Mouse (Mus musculus): Measurements from ENCODE around the gene Sdhc. TPM values are rescaled to one million over a fixed set of nuclear protein-coding genes. Genes with fewer than 3 reads are reported as not detected.
A peak's percentile ranks its signal among the peaks of the same experiment; 100 is the strongest.

The Sdhc gene
- 158 and 201 TPM in 2 replicates for polyA plus RNA-seq (2015; fragmentation: Nextera tagmentation; extraction: Ambion mirVana)

- DNase-seq (ENCODE audit: low spot score) = peak; percentile 95
These were observed at the start of gene Sdhc, which contains the start of gene Mpz for GRCm38 (mm10) chr1:171149974-171150760. Gene Sdhc, minus strand, starts transcription at chr1:171150603. Gene Mpz, plus strand, starts transcription at chr1:171150711.

GRCm38 (mm10) chr1:171199532-171199931 is 49.1 kb upstream of the Sdhc start:
- DNase-seq (ENCODE audit: low spot score) = no peak

GRCm38 (mm10) chr1:171195887-171196397 is 45.5 kb upstream of the Sdhc start, which contains the start of gene Pcp4l1:
Gene Pcp4l1, minus strand, starts transcription at chr1:171196268.
- DNase-seq (ENCODE audit: low spot score) = no peak

- no peak for DNase-seq (ENCODE audit: low spot score)
These were observed 44.8 kb upstream of the Sdhc start for GRCm38 (mm10) chr1:171195046-171195822.

DNA sequence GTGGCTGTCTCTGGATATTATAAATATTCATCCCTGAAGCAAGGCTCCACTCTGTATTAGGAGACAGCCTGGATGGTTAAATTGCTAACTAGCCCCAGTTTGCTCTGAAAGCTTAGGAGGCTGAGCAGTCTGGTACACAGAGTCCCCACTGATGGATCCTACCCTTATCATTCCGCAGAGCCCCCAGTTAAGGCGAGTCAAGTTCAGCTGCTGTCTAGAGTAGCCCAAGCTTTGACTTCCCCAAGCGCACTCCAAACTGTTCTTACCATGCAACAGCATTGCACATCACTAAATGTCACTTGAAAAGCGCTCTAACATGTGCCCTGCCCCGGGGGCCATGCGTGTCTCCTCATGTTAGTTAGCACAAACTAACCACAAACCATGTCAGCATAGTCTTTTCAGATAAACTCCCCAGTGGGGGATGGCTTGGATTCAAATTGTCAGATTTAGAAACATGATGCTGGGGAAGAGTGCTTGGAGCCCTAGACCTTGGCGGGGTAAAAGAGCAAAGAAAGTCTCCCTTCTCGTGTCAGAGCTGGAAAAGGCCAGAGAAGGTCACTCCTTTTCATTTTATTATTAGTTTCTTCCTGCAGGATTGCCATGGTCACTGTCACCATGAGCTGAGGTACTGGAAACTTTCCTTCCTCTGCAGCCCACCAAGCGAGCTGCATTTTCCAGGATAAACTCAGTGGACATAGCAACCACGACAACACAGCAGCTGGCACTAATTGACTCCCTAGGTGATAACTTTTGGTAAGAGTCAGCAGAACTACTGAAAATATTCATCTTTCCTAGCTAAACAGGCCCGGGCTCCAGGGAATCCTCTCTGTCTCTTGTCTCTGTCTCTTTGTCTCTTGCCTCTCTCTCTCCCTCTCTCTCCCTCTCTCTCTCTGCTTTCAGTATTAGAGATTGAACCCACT is 43.8 kb upstream of the Sdhc start:
- no peak for DNase-seq (ENCODE audit: low spot score)

GRCm38 (mm10) chr1:171193093-171193840 is 42.9 kb upstream of the Sdhc start:
- DNase-seq (ENCODE audit: low spot score) = no peak

DNA sequence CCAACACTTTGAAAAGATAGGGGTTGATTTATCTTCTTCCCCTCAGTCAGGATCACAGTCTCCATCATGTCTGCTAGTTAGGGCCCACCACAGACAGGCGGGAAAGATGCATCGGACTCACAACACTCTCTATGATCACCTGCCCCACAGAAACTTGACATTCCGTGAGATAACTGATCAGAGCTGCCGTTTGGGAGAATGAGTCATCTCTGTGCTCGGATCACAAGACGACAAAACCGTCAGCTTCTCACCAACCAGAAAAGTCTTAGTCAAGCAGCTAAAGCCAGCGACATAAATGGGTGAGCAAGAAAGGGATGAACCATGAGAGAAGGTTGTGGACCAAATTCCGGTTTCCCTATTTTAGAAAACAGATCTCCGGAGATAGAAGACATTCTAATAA is 41.9 kb upstream of the Sdhc start:
- DNase-seq (ENCODE audit: low spot score) = no peak

DNA sequence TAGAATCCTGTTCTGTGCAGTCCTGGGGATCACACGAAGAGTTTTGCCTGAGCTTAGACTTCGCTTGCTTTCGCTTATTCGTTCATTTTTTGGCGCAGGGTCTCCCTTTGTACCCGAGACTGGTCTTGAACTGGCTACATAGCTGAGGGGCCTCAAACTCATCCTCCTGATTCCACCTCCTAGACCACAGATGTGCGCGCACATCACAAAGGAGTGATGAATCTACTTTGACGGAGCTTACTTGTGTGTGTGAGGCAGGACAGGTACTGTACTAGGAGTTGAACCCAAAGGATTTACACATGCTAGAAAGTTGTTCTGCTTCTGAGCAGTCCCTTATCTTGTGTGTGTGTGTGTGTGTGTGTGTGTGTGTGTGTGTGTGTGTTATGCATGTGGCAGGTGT is 40.4 kb upstream of the Sdhc start:
- DNase-seq (ENCODE audit: low spot score) = no peak

DNA sequence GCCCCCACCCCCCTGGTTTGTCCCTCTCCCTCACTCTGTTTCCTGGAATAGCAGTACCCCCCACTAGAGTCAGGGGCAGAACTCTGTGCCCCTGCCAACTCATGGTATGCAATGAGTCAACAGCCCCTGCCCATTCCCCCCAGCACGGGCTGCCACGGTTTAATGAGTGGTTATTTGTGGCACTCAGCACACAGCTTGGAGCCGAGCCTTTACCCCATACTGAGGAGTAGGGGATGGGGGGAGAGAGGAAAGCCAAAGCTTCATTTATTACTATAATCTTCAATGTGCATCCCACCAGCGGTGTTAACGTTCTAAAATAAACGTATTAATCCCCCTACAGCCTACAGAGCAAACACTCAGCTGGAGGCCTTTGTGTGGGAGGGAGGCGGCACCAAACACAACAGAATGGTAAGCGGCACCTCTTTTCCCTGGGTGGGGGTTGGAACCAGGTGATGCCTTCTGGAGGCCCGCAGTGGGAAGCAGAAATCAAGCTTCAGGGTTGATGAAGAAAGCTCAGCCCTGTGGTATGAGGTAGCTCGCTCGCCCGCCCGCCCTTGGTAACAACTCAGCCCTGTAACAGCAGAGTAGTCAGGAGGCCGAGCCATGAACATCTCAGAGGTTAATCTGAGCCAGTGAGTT is 39.2 kb upstream of the Sdhc start:
- DNase-seq (ENCODE audit: low spot score) = no peak

GRCm38 (mm10) chr1:171189046-171189445 is 38.6 kb upstream of the Sdhc start:
- DNase-seq (ENCODE audit: low spot score) = no peak

- DNase-seq (ENCODE audit: low spot score) = no peak
These were observed 37.7 kb upstream of the Sdhc start for GRCm38 (mm10) chr1:171187851-171188700.

GRCm38 (mm10) chr1:171185655-171186054 is 35.3 kb upstream of the Sdhc start:
- DNase-seq (ENCODE audit: low spot score) = no peak

DNA sequence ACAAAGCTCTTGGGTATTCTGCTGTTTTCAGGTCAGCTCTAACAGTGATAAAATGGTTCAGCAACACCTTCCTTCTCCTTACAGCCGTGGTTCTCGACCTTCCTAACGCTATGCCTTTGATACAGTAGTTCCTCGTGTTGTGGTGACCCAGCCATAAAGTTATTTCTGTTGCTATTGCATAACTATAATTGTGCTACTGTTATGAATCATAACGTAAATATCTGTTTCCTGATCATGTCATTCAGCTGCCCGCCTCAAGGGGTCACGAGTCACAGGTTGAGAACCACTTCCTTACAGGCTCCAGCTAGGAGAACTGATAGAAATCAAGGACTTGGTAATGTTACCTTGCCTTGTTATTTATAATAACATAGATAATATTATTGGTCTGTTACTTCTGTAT is 33.9 kb upstream of the Sdhc start:
- peak; percentile 25 for DNase-seq (ENCODE audit: low spot score)

GRCm38 (mm10) chr1:171183620-171184019 is 33.2 kb upstream of the Sdhc start:
- no peak for DNase-seq (ENCODE audit: low spot score)

DNA sequence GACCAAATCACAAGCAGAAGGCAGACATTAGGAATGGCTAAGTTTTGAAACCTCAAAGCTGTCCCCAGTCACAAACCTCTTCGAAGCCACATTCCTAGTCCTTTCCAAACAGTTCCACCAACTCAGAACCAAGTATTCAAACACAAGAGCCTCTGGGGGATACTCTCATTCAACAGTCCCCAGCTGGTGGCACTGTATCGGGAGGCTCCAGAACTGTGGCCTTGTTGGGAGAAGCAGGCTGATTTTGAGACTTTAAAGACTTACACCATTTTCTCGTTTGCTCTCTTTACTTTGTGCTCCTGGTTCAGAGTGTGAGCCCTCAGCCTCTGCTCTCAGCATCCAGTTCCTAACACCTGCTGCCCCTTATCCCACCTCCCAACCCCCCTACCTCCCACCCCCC is 32.6 kb upstream of the Sdhc start:
- DNase-seq (ENCODE audit: low spot score) = no peak

- DNase-seq (ENCODE audit: low spot score) = no peak
These were observed 29.2 kb upstream of the Sdhc start for GRCm38 (mm10) chr1:171179487-171180171.

DNA sequence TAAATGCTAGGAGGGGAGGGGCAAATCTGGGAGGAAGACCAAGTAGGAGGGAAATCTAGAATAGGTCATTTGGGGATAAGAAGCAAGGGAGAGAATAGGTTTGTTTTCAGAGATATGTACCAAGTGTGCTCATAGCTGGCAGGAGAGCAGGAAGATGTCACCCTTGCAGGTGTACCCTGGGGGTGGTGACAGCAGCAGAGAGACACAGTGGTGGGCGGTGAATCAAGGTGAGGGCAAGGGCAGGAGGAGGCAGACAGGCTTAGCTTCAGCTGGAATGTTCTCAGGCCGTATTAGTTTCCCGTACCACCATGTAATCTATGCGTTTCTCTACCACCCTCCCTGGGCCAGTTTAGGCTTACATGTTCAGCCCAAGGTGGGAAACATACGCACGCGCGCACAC is 22.4 kb upstream of the Sdhc start:
- no peak for DNase-seq (ENCODE audit: low spot score)

GRCm38 (mm10) chr1:171171138-171171537 is 20.7 kb upstream of the Sdhc start:
- DNase-seq (ENCODE audit: low spot score) = no peak

All from thymus, postnatal 0 days (tissue).